Mouse (Mus musculus) yolk sac, embryonic 10.5 days (tissue): ENCODE measurements around the gene Gnptab.

ENCODE experiments used
- DNase-seq: peaks from one replicate; pipeline ENCODE4 v3.0.0-alpha.2; 2017; ENCODE audit warnings: low spot score

The Gnptab gene

GRCm38 (mm10) chr10:88377666-88378065 is 1.3 kb upstream of the Gnptab start:
- DNase-seq: no peak

- peak; percentile 73 for DNase-seq
These were observed 1.1 kb downstream of the Gnptab start for GRCm38 (mm10) chr10:88380002-88380401.

- no peak for DNase-seq
These were observed 1.6 kb downstream of the Gnptab start for GRCm38 (mm10) chr10:88380430-88381060.

GRCm38 (mm10) chr10:88381286-88381685 is 2.4 kb downstream of the Gnptab start:
- no peak for DNase-seq

- DNase-seq: no peak
These were observed 3.1 kb downstream of the Gnptab start for GRCm38 (mm10) chr10:88382009-88382408.

GRCm38 (mm10) chr10:88383479-88383878 is 4.5 kb downstream of the Gnptab start:
- DNase-seq: no peak

- no peak for DNase-seq
These were observed 5.1 kb downstream of the Gnptab start for GRCm38 (mm10) chr10:88384081-88384480.

- DNase-seq: no peak
These were observed 6.4 kb downstream of the Gnptab start for GRCm38 (mm10) chr10:88385290-88385689.

- DNase-seq: peak; percentile 12
These were observed 6.8 kb downstream of the Gnptab start for GRCm38 (mm10) chr10:88385758-88386157.

- no peak for DNase-seq
These were observed 7.3 kb downstream of the Gnptab start for GRCm38 (mm10) chr10:88386251-88386650.

GRCm38 (mm10) chr10:88389576-88389975 is 10.6 kb downstream of the Gnptab start:
- DNase-seq: no peak

GRCm38 (mm10) chr10:88390096-88390790 is 11.3 kb downstream of the Gnptab start:
- DNase-seq: peak; percentile 29

GRCm38 (mm10) chr10:88391495-88391894 is 12.6 kb downstream of the Gnptab start:
- DNase-seq: no peak

- no peak for DNase-seq
These were observed 13.4 kb downstream of the Gnptab start for GRCm38 (mm10) chr10:88392181-88392847.

GRCm38 (mm10) chr10:88398668-88399243 is 19.8 kb downstream of the Gnptab start:
- DNase-seq: no peak

GRCm38 (mm10) chr10:88399271-88399670 is 20.3 kb downstream of the Gnptab start:
- no peak for DNase-seq

GRCm38 (mm10) chr10:88403021-88403420 is 24.1 kb downstream of the Gnptab start:
- no peak for DNase-seq

- no peak for DNase-seq
These were observed 25.3 kb downstream of the Gnptab start for GRCm38 (mm10) chr10:88404220-88404619.

GRCm38 (mm10) chr10:88405812-88406211 is 26.9 kb downstream of the Gnptab start:
- no peak for DNase-seq

- no peak for DNase-seq
These were observed 29.1 kb downstream of the Gnptab start for GRCm38 (mm10) chr10:88407875-88408631.

- no peak for DNase-seq
These were observed 30.8 kb downstream of the Gnptab start for GRCm38 (mm10) chr10:88409751-88410150.
